Mouse (Mus musculus) 3T3-L1 (cell line): ENCODE measurements at regions not wholly inside any gene's neighbourhood (a gene's known extent, or its start where the extent isn't known, plus 50 kb on each side); places are given as distances from the start of the nearest gene placed in this dataset.
A peak's percentile ranks its signal among the peaks of the same experiment; 100 is the strongest.

ENCODE experiments used
- DNase-seq: peaks from one replicate; pipeline ENCODE4 v3.0.0-alpha.2; 2015; ENCODE audit warnings: low read depth, low spot score

DNA sequence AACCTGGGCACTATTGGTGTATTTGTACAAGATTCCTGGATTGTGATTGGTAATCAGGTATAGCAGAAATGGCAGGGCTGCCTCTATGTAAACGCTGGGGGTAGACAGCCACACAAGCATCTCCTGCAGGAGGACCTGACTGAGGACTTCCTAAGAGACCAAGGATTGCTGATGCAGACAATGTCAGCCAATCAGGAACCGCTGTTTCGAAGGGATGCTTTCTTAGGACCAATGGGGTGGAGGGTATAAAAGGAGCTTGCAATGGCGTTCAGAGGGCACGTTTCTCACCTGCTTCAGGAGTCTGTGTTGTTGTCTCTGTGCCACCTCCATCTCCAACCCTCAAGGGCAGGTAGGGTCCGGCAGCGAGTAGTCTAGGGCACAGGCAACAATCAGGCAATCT, 393.7 kb downstream of the Gm45692 start:
- no peak for DNase-seq

DNA sequence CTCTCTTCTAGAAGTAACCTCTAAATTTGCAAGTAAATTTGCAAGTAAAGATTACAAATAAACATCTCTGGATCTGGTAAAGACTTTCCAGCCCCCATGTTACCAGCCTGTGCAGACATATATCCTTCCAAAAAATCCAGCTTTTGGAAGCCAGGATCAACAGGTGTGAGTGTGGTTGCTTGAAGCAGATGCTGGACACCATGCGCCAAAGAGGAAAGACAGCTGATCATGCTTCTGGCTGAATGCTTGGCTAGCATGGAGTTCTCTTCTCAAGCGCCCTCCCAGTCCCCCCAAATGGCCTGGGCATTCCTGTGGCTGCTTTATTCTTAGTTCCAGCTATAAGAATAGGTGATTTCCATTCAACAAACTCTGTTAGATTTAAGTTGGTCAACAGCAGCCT, 404.9 kb downstream of the Gm45692 start:
- DNase-seq: no peak

DNA sequence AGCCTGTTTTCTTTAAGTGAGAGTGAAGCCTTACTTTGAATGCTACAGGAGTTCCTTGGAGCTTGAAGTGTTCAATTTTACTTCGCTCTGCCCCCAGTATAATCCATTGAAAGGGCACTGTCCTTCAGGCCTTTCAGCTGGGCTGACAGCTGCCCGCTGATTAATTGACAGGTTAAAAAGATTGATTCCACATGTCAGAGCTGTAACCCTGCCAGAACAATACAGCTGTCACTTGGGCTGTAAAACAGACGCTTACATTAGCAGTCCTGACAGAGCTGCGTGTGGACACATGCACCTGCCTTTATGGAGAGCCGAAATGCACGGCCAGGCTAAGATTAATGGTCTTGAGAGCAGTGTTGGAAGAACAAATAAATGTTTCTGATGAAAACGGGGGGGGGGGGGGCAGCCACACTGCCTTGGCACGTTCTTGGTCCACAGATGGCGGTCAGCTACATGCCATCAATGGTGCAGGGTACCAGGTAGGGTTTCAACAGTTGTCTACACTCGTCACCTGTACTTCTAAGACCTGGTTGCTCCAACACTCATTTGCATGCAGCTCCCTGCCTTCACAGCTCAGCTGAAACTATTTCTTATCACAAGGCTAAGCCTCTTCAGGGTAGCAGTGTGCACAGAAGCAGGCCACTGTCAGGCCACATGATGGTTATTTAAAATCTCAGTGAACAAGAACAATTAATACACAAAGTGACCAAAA, 407.3 kb downstream of the Gm45692 start:
- DNase-seq: no peak

DNA sequence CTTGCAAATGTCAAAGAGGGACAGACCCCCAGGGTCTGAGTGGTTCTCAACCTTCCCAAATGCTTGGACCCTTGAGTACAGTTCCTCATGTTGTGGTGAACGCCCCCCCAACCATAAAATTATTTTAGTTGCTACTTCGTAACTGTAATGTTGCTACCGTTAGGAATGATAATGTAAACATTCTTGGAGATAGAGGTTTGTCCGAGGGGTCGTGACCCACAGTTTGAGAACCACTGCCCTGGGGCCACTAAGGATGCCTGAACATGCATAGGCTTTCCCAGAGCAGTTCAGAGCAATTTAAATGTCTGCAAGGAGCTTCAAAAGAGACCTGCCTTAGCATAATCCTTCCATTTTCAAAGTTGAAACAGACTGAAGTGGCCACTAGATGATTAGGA, 407.8 kb downstream of the Gm45692 start:
- no peak for DNase-seq

DNA sequence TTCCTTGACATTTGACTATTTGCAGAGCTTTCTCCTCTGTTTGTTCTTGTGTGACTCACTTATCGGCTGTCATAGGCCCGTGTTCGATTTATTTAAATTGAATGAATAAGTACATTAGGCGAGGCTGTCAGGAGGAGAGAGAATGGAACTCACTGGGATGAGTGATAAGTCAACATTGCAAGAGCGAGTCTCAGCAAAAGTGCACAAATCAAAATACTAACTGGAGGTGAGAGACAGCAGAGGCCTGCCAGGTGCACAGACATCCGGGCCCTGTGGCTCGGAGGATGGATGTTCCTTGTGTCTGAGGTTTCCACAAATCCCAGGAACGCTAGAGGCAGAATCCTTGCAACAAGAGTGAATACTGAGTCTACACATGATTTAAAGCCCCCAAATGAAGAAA, 410.6 kb downstream of the Gm45692 start:
- no peak for DNase-seq

DNA sequence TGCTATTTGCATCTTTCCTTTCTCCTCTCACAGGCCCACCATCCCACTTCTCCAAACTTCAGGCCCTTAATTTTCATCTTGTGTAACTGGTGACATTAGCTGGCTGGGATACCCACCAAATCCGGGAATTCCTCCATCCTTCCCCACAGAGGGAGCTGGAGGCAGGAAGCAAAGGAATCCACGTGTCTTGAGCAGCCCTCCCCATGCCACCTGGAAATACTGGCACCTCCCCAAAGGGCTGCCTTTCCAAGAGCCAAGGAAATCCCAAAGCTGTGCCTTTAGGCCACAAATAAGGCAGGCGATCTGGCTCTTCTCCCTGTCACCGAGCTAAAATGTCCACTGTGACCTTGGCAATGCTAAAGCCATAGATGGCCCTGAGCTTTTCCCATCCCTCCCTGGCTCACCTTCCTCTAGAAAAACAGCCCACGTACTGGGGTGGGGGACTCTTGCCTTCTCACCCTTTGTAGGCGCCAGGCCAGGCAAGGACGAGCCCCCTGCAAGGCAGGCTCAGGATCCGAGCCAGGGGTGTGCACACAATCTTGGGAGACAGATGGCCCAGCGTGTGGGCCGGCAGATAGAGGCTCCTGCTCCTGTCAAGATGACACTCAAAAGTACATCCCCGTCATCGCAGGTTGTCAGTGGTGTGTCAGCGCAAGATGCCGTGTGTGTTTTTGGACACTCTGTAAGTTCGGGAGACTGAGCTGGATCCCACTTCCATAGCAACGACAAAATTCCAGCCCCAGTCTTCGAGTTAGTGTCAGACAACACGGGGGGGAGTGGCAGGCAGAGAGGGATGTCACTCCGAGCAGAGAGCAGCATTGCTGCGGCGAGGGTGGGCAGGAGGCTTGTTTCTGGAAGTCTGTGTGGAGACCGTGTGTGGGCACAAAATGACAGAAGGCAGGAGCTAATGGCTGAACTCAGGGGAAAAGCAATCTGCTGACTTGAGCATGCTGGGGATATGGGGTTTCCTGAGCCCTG, 414.4 kb downstream of the Gm45692 start:
- DNase-seq: no peak

DNA sequence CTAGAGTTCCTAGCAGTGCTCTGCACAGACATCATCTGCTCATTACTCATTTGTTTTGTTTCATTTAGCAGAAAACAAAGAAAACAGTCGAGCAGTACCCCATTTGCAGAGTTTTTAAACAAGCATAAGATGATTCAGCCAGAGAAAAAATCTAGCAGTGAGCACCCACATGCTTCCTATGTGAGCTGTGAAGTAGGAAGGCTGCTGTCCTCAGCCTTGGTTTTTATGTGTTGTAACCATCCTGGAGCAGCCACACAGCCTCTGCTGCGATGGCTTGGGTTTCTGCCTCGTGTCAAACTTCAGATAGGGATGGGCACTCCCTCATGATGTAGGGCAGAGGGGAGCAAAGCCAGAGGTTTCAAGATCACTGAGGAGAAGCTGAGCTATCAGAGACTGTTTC, 416.5 kb downstream of the Gm45692 start:
- DNase-seq: no peak

DNA sequence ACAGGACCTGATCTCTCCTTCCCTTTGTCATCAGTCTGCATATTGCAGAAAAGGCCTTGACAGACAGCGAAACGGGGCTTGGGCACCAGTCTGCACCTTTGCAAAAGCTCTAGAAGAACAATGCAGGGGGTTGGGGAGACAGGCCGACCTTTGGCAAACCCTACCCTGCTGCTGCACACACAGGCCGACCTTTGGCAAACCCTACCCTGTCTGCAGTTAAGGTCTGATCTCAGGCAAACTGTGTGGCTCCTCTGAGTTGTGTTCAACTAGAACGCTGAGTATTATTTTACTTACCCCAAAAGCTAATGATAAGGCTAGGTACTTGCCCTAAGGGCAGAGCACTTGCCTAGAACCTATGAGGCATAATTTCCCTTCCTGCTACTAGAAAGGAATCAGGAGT, 423.4 kb upstream of the Zfp703 start:
- no peak for DNase-seq

DNA sequence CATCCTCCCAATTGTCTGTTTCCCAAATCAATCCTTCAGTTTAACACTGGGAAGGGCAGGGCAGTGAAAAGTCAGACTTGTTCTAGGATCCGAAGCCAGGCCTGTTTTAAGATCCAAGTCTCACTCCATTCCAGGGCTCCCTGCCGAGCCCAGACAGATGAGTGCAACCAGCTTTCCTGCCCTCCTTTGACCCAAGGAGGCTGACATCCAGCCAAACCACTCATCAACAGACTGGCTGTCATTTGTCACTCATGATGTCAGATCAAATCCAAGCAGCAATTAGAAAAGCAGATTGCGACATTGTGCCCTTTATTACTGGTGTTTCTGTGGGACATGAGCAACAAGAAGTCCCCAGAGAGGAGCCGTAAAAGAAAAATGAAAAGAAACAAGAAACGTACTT, 417.9 kb upstream of the Zfp703 start:
- peak; percentile 5 for DNase-seq

DNA sequence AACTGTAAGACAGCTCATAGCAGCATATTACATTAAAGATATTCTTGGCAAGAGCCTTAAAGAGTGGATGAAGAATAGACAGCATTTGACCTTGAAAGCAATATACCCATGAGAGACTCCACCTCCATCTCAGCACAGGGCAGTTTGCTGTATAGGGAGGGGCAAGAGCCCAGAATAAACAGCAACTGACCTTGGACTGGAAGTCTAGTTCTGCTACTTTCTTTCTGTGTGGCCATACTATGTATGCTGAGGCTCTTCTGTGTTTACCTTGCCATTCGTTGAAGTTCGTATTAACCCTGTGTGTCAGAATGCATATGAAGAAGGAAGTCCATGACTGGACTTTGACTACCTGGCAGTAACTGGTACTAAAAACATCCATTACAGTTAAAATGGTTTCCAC, 414.0 kb upstream of the Zfp703 start:
- DNase-seq: no peak

DNA sequence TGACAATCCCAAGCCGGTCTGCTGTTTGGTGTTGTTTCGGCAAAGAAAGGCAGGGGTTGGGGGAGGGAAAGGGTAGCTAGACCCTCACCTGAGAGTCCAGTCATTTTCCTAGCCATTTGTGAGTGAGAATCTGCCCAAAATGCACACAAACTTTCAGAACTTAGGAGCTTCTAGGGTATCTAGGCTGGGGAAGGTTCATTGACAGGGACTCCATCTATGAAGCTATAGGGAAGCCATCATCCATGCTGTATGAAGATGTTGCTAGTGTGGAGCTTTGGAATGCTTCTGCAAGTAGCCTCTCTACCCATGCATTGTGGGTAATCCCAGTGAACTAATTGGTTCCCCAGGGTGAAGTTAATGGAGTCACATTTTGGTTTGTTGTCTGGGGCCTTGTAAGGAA, 412.9 kb upstream of the Zfp703 start:
- DNase-seq: no peak

DNA sequence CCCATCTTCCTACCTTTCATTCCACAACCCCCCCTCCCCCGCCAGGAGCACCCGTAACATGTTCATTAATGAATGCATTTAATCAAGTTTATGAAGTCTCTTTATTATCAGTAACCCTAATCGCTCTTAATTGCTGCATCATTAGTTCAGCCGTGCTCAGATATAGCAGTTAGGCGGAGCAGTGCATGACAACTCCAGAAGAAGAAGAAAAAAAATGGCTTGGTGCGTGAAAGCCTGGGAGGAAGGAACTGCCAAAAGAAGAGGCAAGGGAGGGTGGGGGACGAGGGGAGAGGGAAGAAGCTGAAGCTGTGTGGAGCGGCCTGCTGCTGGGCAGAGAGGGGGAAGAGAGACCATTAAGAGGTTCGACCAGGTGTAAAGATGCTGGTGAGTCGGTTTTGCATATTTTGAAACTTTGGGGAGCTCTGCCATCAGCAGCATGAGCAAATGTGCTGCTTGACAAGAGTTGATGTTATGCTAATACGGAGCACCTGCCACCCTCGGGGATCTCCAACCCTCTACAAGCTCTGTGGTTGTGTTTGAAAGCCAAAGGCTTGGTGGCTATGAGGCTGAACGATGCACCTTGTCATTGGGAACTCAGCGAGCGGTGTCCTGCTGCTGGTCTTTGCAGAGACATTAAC, 408.6 kb upstream of the Zfp703 start:
- DNase-seq: no peak

DNA sequence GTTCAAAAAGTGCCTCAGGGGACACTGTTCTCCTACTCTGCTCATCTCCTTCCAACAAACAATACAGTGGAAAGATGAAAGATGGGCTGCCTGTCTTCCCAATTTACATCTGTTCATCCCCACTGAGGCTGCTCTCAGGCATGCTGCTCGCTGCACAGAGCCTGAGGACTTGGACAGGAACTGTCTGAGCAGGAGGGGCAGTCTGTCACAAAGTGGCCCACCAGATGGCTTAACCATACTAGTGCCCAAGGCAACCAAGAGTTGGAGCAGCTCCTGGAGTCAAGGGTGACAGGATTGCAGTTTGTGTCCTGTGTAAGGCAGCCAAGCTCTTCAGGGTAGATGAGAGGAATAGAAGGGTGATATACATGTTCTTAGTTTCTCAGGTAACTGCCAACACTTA, 388.3 kb upstream of the Zfp703 start:
- no peak for DNase-seq

DNA sequence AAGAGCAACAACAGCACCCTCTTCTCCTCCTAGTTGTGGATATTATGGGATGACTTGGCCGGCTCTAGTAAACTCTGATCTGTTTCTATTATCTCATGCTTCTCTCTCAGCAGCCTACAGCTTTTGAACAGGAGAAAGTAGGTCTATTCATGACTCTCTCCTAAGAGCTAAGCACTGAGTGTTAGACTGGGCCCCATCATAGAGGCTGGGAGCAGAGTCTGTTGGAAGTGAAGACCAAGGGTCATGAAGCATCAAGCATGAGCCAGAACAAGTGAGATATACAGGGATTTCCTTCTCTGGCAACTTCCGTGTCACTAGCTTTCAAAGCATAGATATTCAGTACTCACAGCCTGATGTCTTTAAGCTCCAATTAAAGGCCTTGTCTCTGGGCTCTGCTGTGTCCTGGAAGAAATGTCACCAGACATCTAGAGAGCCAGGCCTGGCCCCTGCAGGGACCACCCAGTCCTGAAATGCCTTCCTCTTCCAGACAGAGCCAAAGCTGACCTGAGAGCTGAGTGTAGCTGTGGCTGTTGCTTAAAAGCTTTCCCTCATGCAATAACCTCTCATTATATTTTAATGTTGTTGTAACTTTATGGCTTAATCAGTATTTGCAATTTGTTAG, 386.4 kb upstream of the Zfp703 start:
- no peak for DNase-seq

DNA sequence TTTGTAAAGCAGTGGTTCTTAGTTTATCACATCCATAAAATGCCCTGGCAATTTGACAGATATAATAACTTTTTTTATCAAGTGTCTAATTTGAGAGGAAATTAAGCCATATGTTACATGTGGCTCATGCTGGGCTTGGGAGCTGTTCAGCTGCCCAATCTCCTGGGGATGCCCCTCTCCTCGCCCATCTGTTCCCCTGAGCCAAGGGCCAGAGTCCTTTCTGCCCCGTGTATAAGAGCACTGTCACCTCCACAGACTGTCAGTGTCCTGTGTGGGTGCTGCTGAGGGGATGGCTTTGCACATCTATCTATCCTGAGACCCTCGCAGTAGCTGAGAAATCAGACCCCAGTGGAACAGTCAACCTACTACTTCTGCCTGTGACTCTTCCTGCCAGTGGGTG, 385.9 kb upstream of the Zfp703 start:
- DNase-seq: no peak

DNA sequence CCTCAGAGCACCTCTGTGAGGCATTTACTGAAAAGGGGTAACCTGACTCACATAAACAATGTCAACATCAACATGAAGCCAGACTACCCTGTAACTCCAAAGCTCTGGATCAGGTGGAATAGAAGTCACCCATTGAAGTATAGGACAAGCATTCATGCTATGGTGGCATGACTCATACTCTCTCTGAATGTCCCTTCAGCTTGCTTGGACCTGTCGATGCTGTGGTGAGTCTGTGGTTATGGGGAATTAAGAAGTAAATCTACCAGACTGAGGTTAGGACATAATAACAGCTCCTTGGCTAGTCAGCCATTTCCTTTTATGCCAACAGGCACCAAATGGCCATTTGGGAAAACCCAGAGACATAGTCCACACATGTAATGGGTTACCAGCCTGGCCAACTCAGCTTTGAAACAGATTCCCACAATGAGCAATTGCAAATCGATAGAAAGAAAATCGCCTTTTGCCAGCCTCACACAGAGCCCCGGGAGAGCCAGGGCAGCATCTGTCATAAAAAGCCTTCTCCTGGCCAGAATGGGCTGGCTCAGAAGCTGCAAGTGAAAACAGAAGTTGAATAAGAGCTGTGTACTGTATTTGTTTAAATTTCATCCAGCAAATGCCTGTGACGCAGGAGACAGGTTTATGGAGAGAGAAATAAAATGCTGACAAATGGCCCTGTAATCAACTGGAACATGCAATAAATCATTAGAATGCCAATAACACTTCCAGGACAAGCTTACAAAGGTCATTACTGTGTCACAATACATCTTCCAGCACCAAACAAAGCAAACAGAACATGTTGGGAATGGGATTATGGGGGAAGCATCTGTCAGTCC, 383.4 kb upstream of the Zfp703 start:
- peak; percentile 11 for DNase-seq

DNA sequence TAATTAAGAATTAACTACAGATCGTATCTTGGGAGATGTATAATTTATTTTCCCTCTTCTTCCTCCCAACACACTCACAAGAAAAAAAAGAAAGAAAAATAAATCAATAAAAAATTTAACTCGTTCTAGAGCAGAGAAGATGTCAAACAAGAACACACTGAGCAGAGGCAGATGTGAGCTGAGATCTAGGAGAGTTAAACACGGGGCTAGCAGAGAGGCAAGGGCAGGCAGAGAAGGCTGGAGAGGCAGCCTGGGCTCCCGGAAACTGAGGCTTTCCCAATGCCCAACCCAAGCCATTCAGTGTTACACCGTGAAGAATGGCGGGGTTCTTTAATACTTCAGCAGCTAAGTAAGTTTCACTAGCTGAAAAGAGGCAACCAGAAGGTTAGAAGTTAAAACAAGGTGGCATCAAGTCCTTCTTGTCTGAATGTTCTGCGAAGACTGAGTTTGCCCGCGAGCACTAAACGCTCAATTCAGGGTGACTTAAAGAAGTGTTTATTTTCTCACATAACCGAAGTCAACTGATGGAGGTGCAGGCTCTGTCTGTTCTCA, 382.7 kb upstream of the Zfp703 start:
- no peak for DNase-seq

DNA sequence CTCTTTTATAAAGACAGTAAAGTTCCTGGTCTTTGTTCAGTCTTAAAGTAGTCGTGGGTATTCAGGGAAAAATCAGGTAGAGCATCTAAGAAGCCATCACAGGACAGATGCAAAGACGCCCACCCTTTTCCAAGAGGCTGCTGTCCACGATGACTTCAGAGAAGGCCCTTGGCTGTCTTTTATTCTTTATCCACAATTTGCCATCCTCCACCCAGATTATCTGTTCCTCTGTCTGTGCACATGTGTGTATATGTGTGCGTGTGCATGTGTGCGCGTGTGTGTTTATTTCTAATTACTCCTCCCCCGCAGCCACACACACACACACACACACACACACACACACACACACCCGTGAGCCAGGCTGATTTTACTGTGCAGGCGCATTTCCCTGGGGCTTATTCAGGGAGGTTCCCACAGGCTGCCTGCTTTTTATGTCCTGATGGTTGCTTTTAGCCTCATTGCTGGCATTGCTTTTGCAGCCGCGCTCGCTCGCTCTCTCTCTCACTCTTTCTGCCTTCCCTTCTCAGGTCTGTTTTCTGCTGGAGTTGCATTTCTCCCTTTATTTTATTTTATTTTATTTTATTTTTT, 381.6 kb upstream of the Zfp703 start:
- no peak for DNase-seq

DNA sequence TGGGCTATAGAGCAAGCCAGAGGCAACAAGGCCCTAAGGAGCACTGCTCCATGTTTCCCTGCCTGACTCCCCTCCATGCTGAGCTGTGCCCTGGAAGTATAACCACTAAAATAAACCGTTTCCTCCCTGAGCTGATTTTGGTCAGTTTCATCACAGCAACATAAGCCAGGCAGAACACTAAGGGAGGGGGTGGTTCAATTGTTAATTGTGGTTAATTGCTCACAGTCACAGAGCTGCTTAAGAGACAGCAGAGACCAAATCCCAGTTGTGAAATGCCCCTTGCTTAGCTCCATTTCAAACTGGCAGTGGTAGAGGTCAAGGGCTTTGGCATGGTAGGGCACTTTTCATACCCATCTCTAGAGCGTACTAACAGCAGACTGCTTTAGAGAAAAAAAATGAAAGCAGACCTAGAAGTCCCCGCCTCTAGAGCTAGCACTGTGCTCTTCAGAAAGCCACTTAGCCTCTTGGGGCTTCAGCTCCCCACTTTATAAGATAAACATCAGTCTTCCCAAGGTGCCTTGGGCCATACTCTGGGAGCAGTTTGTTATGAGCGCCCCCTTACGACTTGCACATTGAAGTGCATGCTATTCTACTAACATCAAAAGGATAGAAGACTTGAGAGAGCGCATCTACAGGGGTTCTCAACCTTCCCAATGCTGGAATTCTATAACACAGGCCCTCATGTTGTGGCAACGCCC, 380.3 kb upstream of the Zfp703 start:
- DNase-seq: no peak

DNA sequence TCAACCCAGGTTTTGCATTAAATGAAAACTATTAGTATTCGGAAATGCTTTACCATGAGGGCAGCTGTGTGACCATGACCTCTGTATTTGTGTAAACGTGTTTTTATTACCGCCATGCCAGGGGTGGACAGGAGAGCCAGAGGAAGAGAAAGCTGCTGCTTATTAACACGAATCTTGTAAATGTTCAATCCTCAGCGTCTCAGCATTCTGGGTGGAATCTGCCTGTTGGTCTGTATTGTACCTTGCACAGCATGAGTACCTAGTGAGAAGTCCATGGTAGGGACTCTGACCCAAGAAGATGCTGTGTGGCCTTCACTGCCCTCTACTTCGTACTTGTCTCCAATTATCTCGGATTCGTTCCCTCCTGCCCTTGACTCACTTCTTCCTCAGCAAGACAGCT, 378.6 kb upstream of the Zfp703 start:
- no peak for DNase-seq
